1 mouse cellular context compared by ENCODE assay signal in the genomic region with DNA sequence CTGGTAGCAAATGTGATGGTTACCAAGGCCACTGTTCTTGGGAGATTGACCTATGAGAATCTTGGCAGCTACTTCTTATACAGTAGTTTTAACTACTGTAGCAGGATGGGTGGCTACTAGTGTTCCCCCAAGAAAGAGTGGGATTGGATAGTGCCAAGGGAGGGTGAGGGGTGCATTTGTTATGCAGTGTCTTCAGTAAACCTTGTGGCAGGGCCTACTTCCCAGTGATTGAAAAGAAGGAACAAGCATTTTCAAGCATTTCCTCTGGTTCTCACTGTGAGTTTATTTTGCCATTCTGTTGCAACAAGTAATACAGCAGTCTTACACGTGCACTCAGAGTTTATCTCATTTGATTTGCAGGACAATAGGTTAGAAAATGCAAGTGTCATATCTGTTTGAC.
TF ChIP-seq lines count a peak whose summit lies in the region.

No protein-coding gene starts in this region.

TF ChIP-seq in CH12.LX, 34 proteins besides CTCF, POLR2A, EP300 and RAD21:
- no peak for TF ChIP-seq RCOR1 (conservative IDR thresholded peaks at IDR 0.05; ENCODE audit: low read depth, low read length)
- no peak for TF ChIP-seq PAX5 (IDR thresholded peaks at IDR 0.05; ENCODE audit: low read length)
- TF ChIP-seq CHD2 (IDR thresholded peaks at IDR 0.05; ENCODE audit: low read length), result no peak
